ENCODE assay signal across 20 mouse cellular contexts in genomic region chr16:93779554-93779953, GRCm38 (mm10).
"Had no signal": no experiment of that assay in that cellular context is flagged by ENCODE, and none has a peak within 500 bp of the region (broad histone marks: within the 10 kb centered on the region; RNA-seq: fewer than 3 reads in every experiment).

No protein-coding gene starts in this region.

- H3K4me1 ChIP-seq: midbrain, embryonic 12.5 days; neural tube, embryonic 13.5 days; neural tube, embryonic 15.5 days had no signal

- H3K27ac ChIP-seq: liver, embryonic 14.5 days; midbrain, embryonic 10.5 days; midbrain, embryonic 12.5 days; neural tube, embryonic 13.5 days; neural tube, embryonic 15.5 days had no signal

- H3K27me3 ChIP-seq: liver, embryonic 12.5 days; midbrain, embryonic 12.5 days; neural tube, embryonic 13.5 days; neural tube, embryonic 15.5 days had no signal

- H3K4me2 ChIP-seq: liver, embryonic 12.5 days; lung, embryonic 14.5 days; midbrain, embryonic 12.5 days; neural tube, embryonic 13.5 days; neural tube, embryonic 15.5 days had no signal

- DNase-seq: lung, adult 18-20 months; lung, embryonic 14.5 days; lung, postnatal 10 days; lung, postnatal 4 days; midbrain, embryonic 14.5 days; retina, postnatal 1 day; right cerebral cortex, adult 18-20 months; right cerebral cortex, postnatal 25 days; right cerebral cortex, postnatal 4 days; spleen, adult 18-20 months; thymus, adult 18-20 months; thymus, postnatal 25 days had no signal

- H3K9ac ChIP-seq: liver, embryonic 12.5 days; liver, embryonic 14.5 days; lung, embryonic 14.5 days; midbrain, embryonic 12.5 days; neural tube, embryonic 13.5 days; neural tube, embryonic 15.5 days had no signal

- H3K9me3 ChIP-seq: midbrain, embryonic 12.5 days; neural tube, embryonic 15.5 days had no signal

- ATAC-seq: liver, embryonic 12.5 days; midbrain, embryonic 16.5 days had no signal

- H3K4me3 ChIP-seq: liver, embryonic 12.5 days; midbrain, embryonic 10.5 days; midbrain, embryonic 12.5 days; myocyte; neural tube, embryonic 13.5 days; neural tube, embryonic 15.5 days had no signal
